Mouse (Mus musculus): ENCODE measurements around the gene Nek9. TPM values are rescaled to one million over a fixed set of nuclear protein-coding genes. Genes with fewer than 3 reads are reported as not detected.
A peak's percentile ranks its signal among the peaks of the same experiment; 100 is the strongest.
"Not testable (repeated sequence)": the region's sequence is repeated elsewhere in the genome, so short reads cannot be mapped to it uniquely, and the experiment has no call there.

Nek9 gene
- total RNA-seq, 2 experiments from 2014 or later, result 32.9 to 34.8 TPM

DNA sequence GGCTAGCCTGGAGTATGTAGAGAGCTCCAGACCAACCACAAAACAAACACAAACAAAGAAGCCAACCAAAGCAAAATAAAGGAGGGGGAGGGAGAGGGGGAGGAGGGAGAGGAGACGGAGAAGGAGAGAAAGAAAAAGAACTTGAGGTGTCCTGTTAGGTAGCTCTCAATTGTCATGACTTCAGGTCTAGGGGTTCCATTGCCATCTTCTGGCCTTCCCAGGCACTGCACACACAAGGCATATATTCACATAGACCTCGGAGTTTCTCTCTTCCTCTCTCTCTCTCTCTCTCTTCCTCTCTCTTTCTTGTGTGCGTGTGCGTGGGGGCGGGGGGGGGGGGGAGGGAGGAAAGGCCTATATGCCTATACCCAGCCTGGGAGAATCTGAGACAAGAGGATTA is 52.2 kb downstream of the Nek9 start:
- no peak overlapping the region for H3K27ac ChIP-seq
- intact Hi-C loops (cut with DNase I), result no loop called here
- H3K4me3 ChIP-seq, result no peak overlapping the region
- peak; percentile 27 for TF ChIP-seq CTCF (IDR thresholded peaks at IDR 0.05)
- DNase-seq (ENCODE audit: extremely low spot score in 1 of 2, low spot score in 2 of 2), result no peak

DNA sequence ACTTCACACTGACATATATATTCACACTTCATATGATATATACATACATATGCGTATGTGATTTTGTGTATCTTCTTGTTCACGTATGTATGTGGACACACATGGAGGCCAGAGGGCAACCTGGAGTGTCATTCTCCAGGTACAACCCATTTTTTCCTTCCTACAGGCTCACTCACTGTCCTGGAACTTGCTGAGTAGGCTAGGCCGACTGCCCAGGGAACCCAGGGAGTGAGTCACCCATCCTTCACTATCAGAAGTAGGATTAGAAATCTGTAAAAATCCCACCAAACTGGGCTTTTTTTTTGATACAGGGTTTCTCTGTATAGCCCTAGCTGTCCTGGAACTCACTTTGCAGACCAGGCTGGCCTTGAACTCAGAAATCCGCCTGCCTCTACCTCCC is 54.2 kb downstream of the Nek9 start:
- DNase-seq (ENCODE audit: extremely low spot score in 1 of 2, low spot score in 2 of 2), result no peak
- TF ChIP-seq CTCF (IDR thresholded peaks at IDR 0.05), result no peak
- intact Hi-C loops (cut with DNase I), result no loop called here
- no peak overlapping the region for H3K27ac ChIP-seq
- no peak overlapping the region for H3K4me3 ChIP-seq

DNA sequence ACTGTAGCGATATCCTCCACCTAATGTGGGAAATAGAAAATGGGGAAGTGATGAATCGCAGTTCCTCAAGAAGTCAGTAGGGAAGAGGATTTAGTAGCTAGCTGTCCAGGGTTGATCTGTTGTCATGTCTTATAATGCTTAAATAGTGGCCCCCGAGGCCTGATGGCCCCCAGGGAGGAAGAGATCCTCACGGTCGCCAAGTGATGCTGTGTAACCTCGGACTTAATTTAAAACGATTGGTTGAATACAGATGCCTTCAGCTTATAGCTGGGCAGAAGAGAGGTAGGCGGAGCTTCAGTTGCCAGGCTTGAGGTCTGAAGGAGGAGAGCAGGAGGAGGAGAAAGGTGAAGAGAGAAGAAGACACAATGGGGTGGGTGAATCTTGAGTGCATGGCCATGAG is 54.8 kb downstream of the Nek9 start:
- intact Hi-C loops (cut with DNase I), result no loop called here
- no peak for DNase-seq (ENCODE audit: extremely low spot score in 1 of 2, low spot score in 2 of 2)
- TF ChIP-seq CTCF (IDR thresholded peaks at IDR 0.05), result no peak
- no peak overlapping the region for H3K27ac ChIP-seq
- H3K4me3 ChIP-seq, result no peak overlapping the region

DNA sequence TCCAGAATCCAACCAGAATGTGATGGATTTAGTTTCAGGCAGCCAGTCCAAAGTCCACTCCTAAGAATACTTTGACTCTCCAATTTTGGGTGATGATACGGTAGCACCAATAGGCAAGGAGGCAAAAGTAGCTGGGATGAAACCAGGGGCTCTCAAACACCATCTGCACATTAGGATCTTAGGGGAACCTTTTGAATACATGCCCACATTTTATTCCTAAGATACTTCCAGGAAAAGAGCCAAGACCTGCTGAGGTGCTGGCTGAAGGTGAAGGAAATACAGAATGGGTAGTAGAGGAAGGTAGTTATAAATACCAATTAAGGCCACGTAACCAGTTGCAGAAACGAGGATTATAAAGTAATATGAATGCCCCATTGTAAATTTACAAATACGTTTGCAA is 57.4 kb downstream of the Nek9 start:
- H3K27ac ChIP-seq; H3K4me3 ChIP-seq; DNase-seq (ENCODE audit: extremely low spot score in 1 of 2, low spot score in 2 of 2); intact Hi-C loops (cut with DNase I): not testable (repeated sequence)

DNA sequence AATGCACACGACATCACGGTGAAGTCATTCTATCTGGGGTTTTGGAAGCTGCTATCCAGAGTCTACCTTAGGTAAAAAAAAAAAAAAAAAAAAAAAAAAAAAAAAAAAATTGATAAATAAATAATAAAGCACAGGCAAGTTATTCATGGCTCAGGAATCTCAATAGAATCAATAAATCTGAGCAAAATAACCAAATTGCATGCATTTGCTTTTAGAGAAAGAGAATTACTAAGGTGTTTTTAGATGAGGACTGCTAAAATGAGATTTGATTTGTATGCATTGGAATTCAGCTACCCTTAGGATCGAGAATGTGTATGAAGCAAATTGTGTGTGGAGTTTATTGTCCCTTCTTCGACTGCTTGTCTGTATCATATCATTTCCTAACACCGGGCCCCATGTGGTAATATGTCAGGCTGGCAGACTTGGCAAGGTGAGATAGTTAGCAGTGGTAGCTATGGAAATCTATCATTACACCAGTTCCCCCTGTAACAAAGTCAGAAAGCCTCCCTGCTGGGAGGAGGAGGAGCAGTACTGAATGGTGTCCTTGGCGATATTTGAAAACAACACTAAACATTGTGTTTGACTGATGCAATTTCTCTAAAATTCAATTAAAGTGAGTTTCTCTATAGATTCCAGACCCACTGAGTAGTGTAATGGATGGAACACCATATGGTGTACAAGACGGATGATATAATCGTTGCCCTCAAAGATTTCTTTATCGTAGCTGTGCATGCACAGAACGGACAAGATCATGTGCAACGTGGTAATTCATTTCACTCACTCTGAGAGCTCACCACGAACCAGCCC is 58.1 kb downstream of the Nek9 start:
- intact Hi-C loops (cut with DNase I), result loop anchor here (1.0 kb wide), 1 partner anchor 7 kb away; the partner anchor contains the start of genes Acyp1 and Zc2hc1c
- no peak for DNase-seq (ENCODE audit: extremely low spot score in 1 of 2, low spot score in 2 of 2)
- TF ChIP-seq CTCF (IDR thresholded peaks at IDR 0.05), result no peak
- Histone ChIP-seq H3K4me3 (no peak overlapping the region), H3K27ac (no peak overlapping the region)

DNA sequence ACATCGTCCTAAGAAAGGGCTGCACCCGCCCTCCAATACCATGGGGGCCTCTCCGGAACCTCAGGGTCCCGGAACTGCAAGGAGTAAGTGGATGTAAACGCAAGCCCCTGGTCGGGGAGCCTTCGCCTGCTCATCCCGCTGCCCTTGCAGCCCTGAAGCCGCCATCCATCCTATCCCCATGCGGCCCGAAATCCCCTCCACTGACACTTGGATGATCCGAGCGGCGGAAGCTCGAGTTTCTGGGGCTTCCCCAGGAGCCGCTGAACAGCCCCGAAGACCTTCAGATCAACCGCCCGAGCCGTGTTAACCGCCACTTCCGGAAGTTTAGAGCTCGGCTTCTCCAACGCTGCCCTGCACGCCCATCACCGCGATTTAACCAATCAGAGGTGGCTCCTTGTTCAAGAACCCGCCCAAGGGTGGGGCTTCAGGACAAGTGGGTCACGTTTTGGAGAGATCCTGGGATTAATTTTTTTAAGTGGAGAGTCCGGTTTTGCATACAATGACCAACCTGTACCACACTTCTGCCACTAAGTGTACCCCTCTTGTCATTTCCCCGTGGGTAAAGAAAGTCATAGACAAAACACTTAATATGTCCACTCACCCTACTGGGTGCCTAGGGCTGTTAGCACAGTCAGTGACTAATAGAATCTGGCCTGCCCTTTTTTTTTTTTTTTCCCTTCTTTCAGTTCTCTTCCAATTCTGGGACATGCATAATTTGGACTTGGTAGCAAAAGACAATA is 58.9 kb downstream of the Nek9 start:
- no peak for TF ChIP-seq CTCF (IDR thresholded peaks at IDR 0.05)
- DNase-seq (ENCODE audit: extremely low spot score in 1 of 2, low spot score in 2 of 2), result peak; percentile 96 to 97
- H3K27ac ChIP-seq, result peak overlapping the region; percentile 89
- H3K4me3 ChIP-seq, result peak overlapping the region; percentile 67
- intact Hi-C loops (cut with DNase I), result loop anchor here (1.0 kb wide), 1 partner anchor 8 kb away; the partner anchor contains the start of genes Acyp1 and Zc2hc1c

DNA sequence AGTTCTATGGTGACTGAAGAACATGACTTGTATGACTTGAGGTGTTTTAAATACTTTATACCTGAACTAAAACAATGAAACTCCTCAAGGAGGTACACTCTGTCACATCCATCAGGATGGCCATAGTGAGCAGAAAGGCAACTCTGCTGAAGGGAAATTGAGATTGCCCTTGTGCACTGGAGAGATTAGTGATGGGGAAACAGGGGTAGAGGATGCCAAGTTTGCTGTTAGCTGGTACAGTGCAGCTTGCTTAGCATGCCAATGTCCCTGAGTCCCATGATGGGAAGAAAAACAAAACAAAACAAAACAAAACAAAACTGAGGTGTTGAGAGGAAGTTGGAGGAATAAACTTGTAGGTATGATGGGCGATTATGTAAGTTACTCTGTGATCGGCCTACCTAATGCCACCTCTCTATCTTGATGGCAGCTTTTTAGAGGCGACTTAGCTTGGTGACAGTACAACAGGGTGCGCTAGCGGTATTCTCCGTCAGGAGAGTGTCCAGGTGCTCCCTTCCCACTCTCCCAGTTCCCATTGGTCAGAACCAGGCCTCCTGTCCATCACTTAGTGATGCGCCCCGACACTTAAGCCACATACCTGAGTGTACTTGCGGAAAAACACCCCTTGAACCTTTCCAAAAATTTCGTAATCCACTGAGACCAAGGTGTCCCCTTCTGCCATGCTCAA is 59.6 kb downstream of the Nek9 start:
- peak overlapping the region; percentile 67 for H3K4me3 ChIP-seq
- TF ChIP-seq CTCF (IDR thresholded peaks at IDR 0.05), result no peak
- peak overlapping the region; percentile 89 for H3K27ac ChIP-seq
- intact Hi-C loops (cut with DNase I), result loop anchor here (1.0 kb wide), 1 partner anchor 9 kb away; the partner anchor contains the start of genes Acyp1 and Zc2hc1c
- DNase-seq (ENCODE audit: extremely low spot score in 1 of 2, low spot score in 2 of 2), result no peak

DNA sequence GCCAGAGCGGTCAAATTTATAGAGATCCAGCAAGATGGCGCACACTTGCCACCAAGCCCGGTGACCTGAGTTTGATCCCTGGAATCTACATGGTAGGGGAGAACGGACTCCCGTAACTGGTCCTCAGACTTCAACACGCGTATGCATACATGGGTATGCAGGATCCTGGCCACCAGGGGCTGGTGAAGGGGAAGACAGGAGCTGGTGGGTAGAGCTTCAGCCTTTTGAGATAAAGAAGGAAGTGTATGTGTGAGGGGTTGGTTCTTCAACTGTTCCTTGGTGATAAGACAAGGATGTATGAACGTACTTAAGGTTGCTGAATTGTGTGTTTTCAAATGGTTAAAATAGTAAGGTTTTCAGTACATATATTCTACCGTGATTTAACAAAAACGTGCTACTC is 60.2 kb downstream of the Nek9 start:
- Histone ChIP-seq H3K4me3 (no peak overlapping the region), H3K27ac (no peak overlapping the region)
- intact Hi-C loops (cut with DNase I), result no loop called here
- no peak for DNase-seq (ENCODE audit: extremely low spot score in 1 of 2, low spot score in 2 of 2)
- TF ChIP-seq CTCF (IDR thresholded peaks at IDR 0.05), result no peak

DNA sequence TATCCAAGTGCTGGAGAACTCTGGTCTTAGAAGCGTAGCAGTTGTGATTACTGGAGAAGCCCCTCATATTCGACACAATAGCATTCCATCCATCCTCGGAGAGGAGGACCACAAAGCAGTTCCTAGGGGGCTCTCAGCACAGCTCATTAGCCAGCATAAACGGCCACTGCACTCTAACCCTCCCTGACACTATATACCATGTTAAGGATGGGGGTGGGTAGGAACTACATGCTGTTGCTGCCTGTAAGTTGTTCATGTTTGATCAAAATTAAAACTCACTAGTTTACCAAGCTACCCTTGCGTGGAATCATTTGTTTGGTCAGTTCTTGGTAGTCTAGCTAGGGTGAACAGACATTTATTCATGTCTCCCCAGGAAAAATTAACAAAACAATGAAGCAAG is 62.9 kb downstream of the Nek9 start:
- DNase-seq (ENCODE audit: extremely low spot score in 1 of 2, low spot score in 2 of 2), result no peak

DNA sequence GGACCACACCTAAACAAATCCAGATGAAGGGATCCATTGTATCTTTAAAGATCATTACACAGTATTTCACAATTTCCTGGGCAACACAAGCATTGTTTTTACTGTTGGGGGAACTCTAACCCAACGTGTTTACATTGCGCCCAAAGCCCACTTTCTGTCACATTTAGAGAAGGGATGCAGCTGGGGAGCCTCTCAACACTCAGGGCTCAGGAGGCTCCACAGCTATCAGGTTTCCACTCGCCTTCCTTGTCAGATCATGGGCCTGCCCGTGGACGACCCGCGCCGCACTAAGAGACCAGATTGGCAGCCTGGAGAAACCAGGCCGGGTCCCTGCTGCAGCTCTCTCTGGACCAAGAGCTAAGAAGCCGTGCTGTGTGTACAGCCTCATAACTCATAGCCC is 65.7 kb downstream of the Nek9 start:
- DNase-seq (ENCODE audit: extremely low spot score in 1 of 2, low spot score in 2 of 2), result no peak
- intact Hi-C loops (cut with DNase I), result no loop called here
- no peak overlapping the region for H3K4me3 ChIP-seq
- H3K27ac ChIP-seq, result no peak overlapping the region
- TF ChIP-seq CTCF (IDR thresholded peaks at IDR 0.05), result no peak

More for the DNA sequence above, 62.9 kb downstream of the Nek9 start:
- Histone ChIP-seq H3K4me3 (no peak overlapping the region), H3K27ac (no peak overlapping the region)
- no peak for TF ChIP-seq CTCF (IDR thresholded peaks at IDR 0.05)
- intact Hi-C loops (cut with DNase I), result no loop called here

DNA sequence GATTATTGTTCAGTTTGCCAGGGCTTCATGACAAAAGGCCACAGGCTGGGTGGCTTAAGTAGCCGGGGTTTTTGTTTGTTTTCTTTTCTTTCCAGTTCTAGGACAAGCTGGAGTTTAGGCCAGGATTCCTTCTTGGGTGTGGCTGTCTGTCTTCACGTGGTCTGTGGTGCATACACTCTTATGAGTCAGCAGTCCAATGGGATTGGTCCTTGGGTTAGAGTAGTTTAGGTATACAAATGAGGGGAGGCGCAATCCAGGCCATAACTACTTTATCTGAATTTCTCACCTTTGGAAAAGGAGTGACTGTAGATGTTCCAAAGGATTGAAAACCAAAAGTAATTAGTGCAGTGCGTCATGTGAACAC is 67.3 kb downstream of the Nek9 start:
- no peak overlapping the region for H3K4me3 ChIP-seq
- no peak overlapping the region for H3K27ac ChIP-seq
- TF ChIP-seq CTCF (IDR thresholded peaks at IDR 0.05), result no peak
- no peak for DNase-seq (ENCODE audit: extremely low spot score in 1 of 2, low spot score in 2 of 2)
- intact Hi-C loops (cut with DNase I), result no loop called here
